Mouse (Mus musculus) stomach, postnatal 0 days (tissue): Measurements from ENCODE around the gene Dennd4b. TPM values are rescaled to one million over a fixed set of nuclear protein-coding genes. Genes with fewer than 3 reads are reported as not detected.

Experiments
- ATAC-seq: fragments of 200-750 bp; cut with Nextera tagmentation; 2 replicates; pipeline ENCODE4 v1.8.0; 2017; ENCODE audit not compliant: low FRiP score, low TSS enrichment
- DNase-seq: peaks from one replicate; pipeline ENCODE4 v3.0.0-alpha.2; 2016; ENCODE audit warnings: low spot score
- H3K27ac ChIP-seq: fragments of 300-500 bp; sonication (generic); replicated peaks from 2 replicates; pipeline ENCODE4 v1.5.1; 2014; ENCODE audit warnings: mild to moderate bottlenecking, control low read depth
- H3K27me3 ChIP-seq: fragments of 300-500 bp; sonication (generic); 2 replicates; pipeline ENCODE4 v1.6.1; 2014; ENCODE audit warnings: low read length; ENCODE audit not compliant: control insufficient read depth, insufficient read depth
- H3K36me3 ChIP-seq: fragments of 300-500 bp; sonication (generic); 2 replicates; pipeline ENCODE4 v1.6.1; 2014; ENCODE audit warnings: low read length, mixed read lengths; ENCODE audit not compliant: control insufficient read depth, insufficient read depth
- H3K4me1 ChIP-seq: fragments of 300-500 bp; sonication (generic); replicated peaks from 2 replicates; pipeline ENCODE4 v1.6.1; 2014; ENCODE audit warnings: antibody characterized with exemption; ENCODE audit not compliant: control insufficient read depth, insufficient read depth
- H3K4me2 ChIP-seq: fragments of 300-500 bp; sonication (generic); replicated peaks from 2 replicates; pipeline ENCODE4 v1.6.1; 2014; ENCODE audit warnings: low read depth, mild to moderate bottlenecking, control low read depth, moderate library complexity
- H3K4me3 ChIP-seq: fragments of 300-500 bp; sonication (generic); 2 replicates; pipeline ENCODE4 v1.5.1; 2014; ENCODE audit warnings: low read depth, low read length, control low read depth
- H3K9ac ChIP-seq: fragments of 300-500 bp; sonication (generic); 2 replicates; pipeline ENCODE4 v1.6.1; 2014; ENCODE audit warnings: mild to moderate bottlenecking, low read length, control low read depth, mixed read lengths
- H3K9me3 ChIP-seq: fragments of 300-500 bp; sonication (generic); 2 replicates; pipeline ENCODE4 v1.6.1; 2016; ENCODE audit warnings: low read length; ENCODE audit not compliant: control insufficient read depth
- CTCF ChIP-seq: IDR thresholded peaks from 2 replicates; pipeline ENCODE4 v1.5.1; 2016; ENCODE audit warnings: antibody characterized with exemption, low read depth, mild to moderate bottlenecking, moderate library complexity
- EP300 ChIP-seq: optimal IDR thresholded peaks from 2 replicates; pipeline ENCODE3; 2016; ENCODE audit warnings: antibody characterized with exemption
- WGBS: fragments of 180-500 bp; shearing (Covaris S2); extraction: QIAGEN DNeasy Blood & Tissue Kit; methylation state at CpG from one replicate; pipeline ENCODE4 v1.1.7; 2014; 5-methylcytosine and 5-hydroxymethylcytosine counted together
- polyA plus RNA-seq: library from polyadenylated mRNA; unstranded; fragments of >200 nt; fragmentation: Nextera tagmentation; extraction: Ambion mirVana; gene quantifications from 2 replicates; pipeline ENCODE4 v1.2.1, GENCODE M21; 2015

Dennd4b gene
- 0.95 and 1.1 TPM in 2 replicates for polyA plus RNA-seq

GRCm38 (mm10) chr3:90265034-90265931 lies at the start of gene Dennd4b:
TSS of gene Dennd4b (plus strand) at chr3:90265185.
- TF ChIP-seq CTCF, result peak; percentile 91
- TF ChIP-seq EP300, result no peak
- WGBS, result 0% methylated on average over 64 of the region's 87 CpGs
- peak; percentile 89 for DNase-seq
- H3K27me3 ChIP-seq, result no peaks in the 10 kb centered on the region
- peaks cover 16% of the 10 kb centered on the region for H3K36me3 ChIP-seq
- H3K9me3 ChIP-seq, result no peaks in the 10 kb centered on the region
- peak within 1 kb of the TSS; percentile 83 for H3K4me3 ChIP-seq
- 0 out of 2 replicates have a peak, but pooled peaks cover 4% of the 10 kb centered on the region for H3K4me1 ChIP-seq
- peak within 1 kb of the TSS; percentile 84 for H3K9ac ChIP-seq
- ATAC-seq, result peak; percentile 88
- peak within 1 kb of the TSS; percentile 97 for H3K27ac ChIP-seq
- H3K4me2 ChIP-seq, result peak within 1 kb of the TSS; percentile 86

GRCm38 (mm10) chr3:90215825-90216380 lies 49.1 kb upstream of the Dennd4b start:
- Histone ChIP-seq H3K4me2 (no peak overlapping the region), H3K27me3 (no peaks in the 10 kb centered on the region), H3K27ac (no peak overlapping the region), H3K4me3 (no peak overlapping the region), H3K36me3 (no peaks in the 10 kb centered on the region), H3K9me3 (no peaks in the 10 kb centered on the region), H3K4me1 (peaks cover 4% of the 10 kb centered on the region; the same call in 1 of the 2 replicates), H3K9ac (no peak overlapping the region)
- ATAC-seq (no peak), DNase-seq (no peak)
- no peak for TF ChIP-seq EP300
- peak; percentile 50 for TF ChIP-seq CTCF
- 45% methylated on average over 1 of the region's 1 CpGs for WGBS

- peak overlapping the region; percentile 74 for H3K9ac ChIP-seq
- peak overlapping the region; percentile 88 for H3K27ac ChIP-seq
- 7% methylated on average over 6 of the region's 6 CpGs for WGBS
- peak; percentile 41 for DNase-seq
- H3K4me2 ChIP-seq, result peak overlapping the region; percentile 78
- no peaks in the 10 kb centered on the region for H3K36me3 ChIP-seq
- ATAC-seq, result peak; percentile 62
- H3K4me1 ChIP-seq, result no peaks in the 10 kb centered on the region
- no peak for TF ChIP-seq EP300
- peak; percentile 84 for TF ChIP-seq CTCF
- H3K9me3 ChIP-seq, result no peaks in the 10 kb centered on the region
- H3K4me3 ChIP-seq, result peak overlapping the region; percentile 54
- no peaks in the 10 kb centered on the region for H3K27me3 ChIP-seq
These were observed 44.9 kb upstream of the Dennd4b start for GRCm38 (mm10) chr3:90220088-90220487.

GRCm38 (mm10) chr3:90220531-90220951 lies 44.4 kb upstream of the Dennd4b start:
- ATAC-seq (peak; percentile 86), DNase-seq (peak; percentile 84)
- H3K9ac ChIP-seq, result peak overlapping the region; percentile 74
- no peaks in the 10 kb centered on the region for H3K4me1 ChIP-seq
- no peaks in the 10 kb centered on the region for H3K27me3 ChIP-seq
- WGBS, result 0% methylated on average over 19 of the region's 20 CpGs
- TF ChIP-seq EP300 (no peak), CTCF (no peak)
- no peaks in the 10 kb centered on the region for H3K36me3 ChIP-seq
- peak overlapping the region; percentile 78 for H3K4me2 ChIP-seq
- H3K4me3 ChIP-seq, result peak overlapping the region; percentile 54
- H3K27ac ChIP-seq, result peak overlapping the region; percentile 88
- H3K9me3 ChIP-seq, result no peaks in the 10 kb centered on the region

- Histone ChIP-seq H3K4me1 (no peaks in the 10 kb centered on the region), H3K27ac (peak overlapping the region; percentile 13; the same call in 1 of the 2 replicates), H3K27me3 (no peaks in the 10 kb centered on the region), H3K36me3 (no peaks in the 10 kb centered on the region), H3K9me3 (no peaks in the 10 kb centered on the region), H3K9ac (peak overlapping the region; percentile 74), H3K4me2 (peak overlapping the region; percentile 78), H3K4me3 (peak overlapping the region; percentile 54)
- TF ChIP-seq CTCF (no peak), EP300 (no peak)
- ATAC-seq (no peak), DNase-seq (no peak)
- WGBS, result 13% methylated on average over 5 of the region's 5 CpGs
These were observed 43.9 kb upstream of the Dennd4b start for GRCm38 (mm10) chr3:90221123-90221522.
